18 mouse cellular contexts compared by ENCODE assay signal in the genomic region with DNA sequence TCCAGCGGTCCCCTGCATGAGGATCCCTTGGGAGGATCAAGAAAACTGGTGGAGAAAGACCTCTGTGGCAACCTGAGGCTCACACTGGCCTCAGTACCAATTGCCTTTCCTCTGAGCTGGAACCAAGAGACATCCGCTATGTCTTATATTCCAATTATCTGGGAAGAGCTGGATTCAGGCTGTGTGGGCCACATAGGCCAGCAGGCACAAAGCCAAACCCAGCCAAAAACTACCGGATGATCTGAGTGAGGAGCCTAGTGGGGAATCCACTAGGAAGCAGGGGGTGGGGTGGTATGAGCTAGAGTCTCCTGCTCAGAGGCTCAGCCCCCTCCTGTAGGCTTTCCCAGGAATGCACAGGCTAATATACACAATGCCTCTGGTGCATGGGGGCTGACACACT.
DNase-seq lines count a peak whose midpoint lies in the region; ATAC-seq lines count a peak whose summit lies in the region.
"Had no signal": no experiment of that assay in that cellular context is flagged by ENCODE, and none has a peak within 500 bp of the region (broad histone marks: within the 10 kb centered on the region; RNA-seq: fewer than 3 reads in every experiment).

No protein-coding gene starts in this region.

- no peak for ATAC-seq in forebrain, embryonic 13.5 days
- no peak for ATAC-seq in forebrain, embryonic 11.5 days (replicated peaks; ENCODE audit: low FRiP score)
- no peak for ATAC-seq in forebrain, embryonic 15.5 days (replicated peaks)
- no peak for ATAC-seq in hindbrain, embryonic 11.5 days (ENCODE audit: low FRiP score)
- ATAC-seq in midbrain, embryonic 12.5 days (ENCODE audit: low FRiP score, low read depth), result no peak
- ATAC-seq: inflammation-experienced regulatory T-cells, adult 6 months had no signal

- H3K4me1 ChIP-seq in forebrain, embryonic 13.5 days, result peaks cover 75% of the 10 kb centered on the region
- H3K4me1 ChIP-seq in forebrain, embryonic 11.5 days (replicated peaks; ENCODE audit: control insufficient read depth, insufficient read depth, low read length), result peaks cover 20% of the 10 kb centered on the region
- H3K4me1 ChIP-seq in forebrain, embryonic 15.5 days, result peaks cover 66% of the 10 kb centered on the region
- peaks cover 31% of the 10 kb centered on the region for H3K4me1 ChIP-seq in hindbrain, embryonic 11.5 days (replicated peaks; ENCODE audit: control insufficient read depth, insufficient read depth, low read length)
- H3K4me1 ChIP-seq in midbrain, embryonic 12.5 days, result peaks cover 64% of the 10 kb centered on the region

- H3K4me2 ChIP-seq in forebrain, embryonic 13.5 days, result no peak overlapping the region
- no peak overlapping the region for H3K4me2 ChIP-seq in forebrain, embryonic 11.5 days (ENCODE audit: low read depth, low read length, severe bottlenecking)
- no peak overlapping the region for H3K4me2 ChIP-seq in forebrain, embryonic 15.5 days (replicated peaks)
- H3K4me2 ChIP-seq in hindbrain, embryonic 11.5 days (replicated peaks; ENCODE audit: low read depth, low read length), result no peak overlapping the region
- no peak overlapping the region for H3K4me2 ChIP-seq in midbrain, embryonic 12.5 days (replicated peaks)
- H3K4me2 ChIP-seq: embryonic facial prominence, embryonic 12.5 days; kidney, embryonic 15.5 days; liver, embryonic 11.5 days had no signal

- intact Hi-C loops in heart, postnatal 25 days (cut with DNase I), result no loop called here

- no peak overlapping the region for H3K9ac ChIP-seq in forebrain, embryonic 13.5 days
- H3K9ac ChIP-seq in forebrain, embryonic 11.5 days (ENCODE audit: low read length), result no peak overlapping the region
- H3K9ac ChIP-seq in forebrain, embryonic 15.5 days (replicated peaks), result no peak overlapping the region
- H3K9ac ChIP-seq in hindbrain, embryonic 11.5 days (ENCODE audit: low read depth, low read length), result no peak overlapping the region
- H3K9ac ChIP-seq in midbrain, embryonic 12.5 days (replicated peaks), result no peak overlapping the region
- H3K9ac ChIP-seq: embryonic facial prominence, embryonic 12.5 days; kidney, embryonic 15.5 days had no signal

- 72% methylated on average over 3 of the region's 3 CpGs for WGBS in forebrain, embryonic 13.5 days
- whole genome bisulfite sequencing in forebrain, embryonic 11.5 days, result 88% methylated on average over 3 of the region's 3 CpGs
- WGBS in forebrain, embryonic 15.5 days, result 61% methylated on average over 3 of the region's 3 CpGs
- whole genome bisulfite sequencing in hindbrain, embryonic 11.5 days, result 74% methylated on average over 3 of the region's 3 CpGs
- WGBS in midbrain, embryonic 12.5 days, result 69% methylated on average over 3 of the region's 3 CpGs

- H3K4me3 ChIP-seq in forebrain, embryonic 13.5 days, result no peak overlapping the region
- no peak overlapping the region for H3K4me3 ChIP-seq in forebrain, embryonic 11.5 days (ENCODE audit: low read depth, low read length)
- H3K4me3 ChIP-seq in forebrain, embryonic 15.5 days, result no peak overlapping the region
- H3K4me3 ChIP-seq in hindbrain, embryonic 11.5 days (ENCODE audit: low read depth, low read length), result no peak overlapping the region
- H3K4me3 ChIP-seq in midbrain, embryonic 12.5 days, result no peak overlapping the region
- H3K4me3 ChIP-seq: embryonic facial prominence, embryonic 12.5 days; gastrocnemius, adult 2 months; heart, adult 2 months; kidney, embryonic 15.5 days; limb, embryonic 10.5 days had no signal

- H3K9me3 ChIP-seq in forebrain, embryonic 13.5 days (replicated peaks), result no peaks in the 10 kb centered on the region
- H3K9me3 ChIP-seq in forebrain, embryonic 11.5 days (ENCODE audit: control insufficient read depth, low read length), result no peaks in the 10 kb centered on the region
- H3K9me3 ChIP-seq in forebrain, embryonic 15.5 days, result no peaks in the 10 kb centered on the region
- no peaks in the 10 kb centered on the region for H3K9me3 ChIP-seq in hindbrain, embryonic 11.5 days (ENCODE audit: control insufficient read depth, low read length)
- H3K9me3 ChIP-seq in midbrain, embryonic 12.5 days, result no peaks in the 10 kb centered on the region
- H3K9me3 ChIP-seq: embryonic facial prominence, embryonic 12.5 days; kidney, embryonic 15.5 days; limb, embryonic 10.5 days had no signal

- H3K27me3 ChIP-seq in forebrain, embryonic 13.5 days, result 0 out of 2 replicates have a peak, but pooled peaks cover 2% of the 10 kb centered on the region
- no peaks in the 10 kb centered on the region for H3K27me3 ChIP-seq in forebrain, embryonic 11.5 days (ENCODE audit: control insufficient read depth, insufficient read depth, low read length)
- H3K27me3 ChIP-seq in forebrain, embryonic 15.5 days, result no peaks in the 10 kb centered on the region
- no peaks in the 10 kb centered on the region for H3K27me3 ChIP-seq in hindbrain, embryonic 11.5 days (ENCODE audit: control insufficient read depth, insufficient read depth, low read length)
- no peaks in the 10 kb centered on the region for H3K27me3 ChIP-seq in midbrain, embryonic 12.5 days
- H3K27me3 ChIP-seq: embryonic facial prominence, embryonic 12.5 days; kidney, embryonic 15.5 days had no signal

- peak overlapping the region; percentile 84 for H3K27ac ChIP-seq in forebrain, embryonic 13.5 days
- no peak overlapping the region for H3K27ac ChIP-seq in forebrain, embryonic 11.5 days (ENCODE audit: low read depth, low read length)
- peak overlapping the region; percentile 15; the same call in 1 of the 2 replicates for H3K27ac ChIP-seq in forebrain, embryonic 15.5 days (replicated peaks)
- peak overlapping the region; percentile 20 for H3K27ac ChIP-seq in hindbrain, embryonic 11.5 days (ENCODE audit: low read depth, low read length)
- H3K27ac ChIP-seq in midbrain, embryonic 12.5 days (replicated peaks), result peak overlapping the region; percentile 75
- H3K27ac ChIP-seq: embryonic facial prominence, embryonic 12.5 days; gastrocnemius, adult 2 months; heart, adult 2 months; kidney, embryonic 15.5 days; limb, embryonic 10.5 days; macrophage had no signal

- H3K36me3 ChIP-seq in forebrain, embryonic 13.5 days (ENCODE audit: poor library complexity, severe bottlenecking), result 0 out of 2 replicates have a peak, but pooled peaks cover 7% of the 10 kb centered on the region
- H3K36me3 ChIP-seq in forebrain, embryonic 11.5 days (ENCODE audit: control insufficient read depth, insufficient read depth, low read length), result no peaks in the 10 kb centered on the region; the same call in 1 of the 2 replicates
- no peaks in the 10 kb centered on the region for H3K36me3 ChIP-seq in forebrain, embryonic 15.5 days
- 0 out of 2 replicates have a peak, but pooled peaks cover 6% of the 10 kb centered on the region for H3K36me3 ChIP-seq in hindbrain, embryonic 11.5 days (ENCODE audit: control insufficient read depth, insufficient read depth, low read length)
- peaks cover 41% of the 10 kb centered on the region for H3K36me3 ChIP-seq in midbrain, embryonic 12.5 days

- DNase-seq in forebrain, embryonic 11.5 days (ENCODE audit: low spot score), result no peak
- no peak for DNase-seq in hindbrain, embryonic 11.5 days (ENCODE audit: low spot score)
- no peak for DNase-seq in layer of hippocampus, postnatal 14 days (ENCODE audit: low spot score in 2 of 2)
- no peak for DNase-seq in heart, postnatal 25 days (ENCODE audit: low spot score)
- DNase-seq: gastrocnemius, adult 2 months; heart, adult 2 months; layer of hippocampus, postnatal 36 days; lung, adult 2 months; thymus, postnatal 36 days had no signal
